Mouse (Mus musculus) adrenal gland, postnatal 36 days (tissue): ENCODE results near the gene Slc25a44. TPM values are rescaled to one million over a fixed set of nuclear protein-coding genes. Genes with fewer than 3 reads are reported as not detected.
"Not testable (repeated sequence)": the region's sequence is repeated elsewhere in the genome, so short reads cannot be mapped to it uniquely, and the experiment has no call there.

Source experiments
- DNase-seq, 2 experiments: peaks; one replicate each; pipeline ENCODE4 v3.0.0; 2021; ENCODE audit warnings: mixed read lengths in 1 of 2
- total RNA-seq, 2 experiments: library from RNA; stranded (reverse); gene quantifications; 2 replicates each; pipeline ENCODE4 v1.2.3; 2021

The Slc25a44 gene
- total RNA-seq, 2 experiments from 2014 or later = 47.2 to 48.1 TPM

DNA sequence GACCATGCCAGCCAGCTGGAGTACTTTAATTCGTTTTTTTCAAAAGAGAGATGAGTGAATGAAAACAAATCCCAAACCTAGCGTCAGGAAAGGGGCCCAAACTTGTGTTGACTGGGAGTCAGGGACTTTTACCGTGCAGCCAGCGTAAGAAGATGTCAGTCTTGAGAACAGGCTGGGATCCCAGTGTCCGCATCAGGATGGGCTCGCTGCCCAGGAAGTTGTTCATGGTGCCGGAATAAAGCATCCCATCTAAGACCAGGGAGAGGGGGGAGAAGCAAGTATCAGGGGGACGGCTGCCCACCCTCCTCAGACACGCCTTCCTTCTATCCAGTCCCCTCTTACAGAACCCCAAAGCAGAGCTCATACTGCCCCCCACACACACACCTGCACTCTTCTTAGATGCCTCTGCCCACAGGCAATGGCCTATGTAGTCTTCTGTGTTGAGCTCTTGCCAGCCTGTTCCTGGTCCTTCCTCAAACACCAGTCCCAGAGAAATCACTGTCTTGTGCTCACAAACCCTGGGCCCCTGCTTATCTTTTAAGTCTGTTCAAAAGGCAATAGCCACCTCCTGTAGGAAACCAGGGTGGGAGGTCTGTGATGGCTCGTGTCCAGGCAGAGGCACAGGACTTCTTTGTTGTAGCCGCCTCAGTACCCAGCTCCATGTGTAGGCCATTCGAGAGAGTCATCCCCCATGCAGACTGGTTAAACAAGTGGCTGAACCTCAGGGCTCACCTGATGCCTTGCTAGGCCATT, 25.6 kb upstream of the Slc25a44 start:
- no peak for DNase-seq

DNA sequence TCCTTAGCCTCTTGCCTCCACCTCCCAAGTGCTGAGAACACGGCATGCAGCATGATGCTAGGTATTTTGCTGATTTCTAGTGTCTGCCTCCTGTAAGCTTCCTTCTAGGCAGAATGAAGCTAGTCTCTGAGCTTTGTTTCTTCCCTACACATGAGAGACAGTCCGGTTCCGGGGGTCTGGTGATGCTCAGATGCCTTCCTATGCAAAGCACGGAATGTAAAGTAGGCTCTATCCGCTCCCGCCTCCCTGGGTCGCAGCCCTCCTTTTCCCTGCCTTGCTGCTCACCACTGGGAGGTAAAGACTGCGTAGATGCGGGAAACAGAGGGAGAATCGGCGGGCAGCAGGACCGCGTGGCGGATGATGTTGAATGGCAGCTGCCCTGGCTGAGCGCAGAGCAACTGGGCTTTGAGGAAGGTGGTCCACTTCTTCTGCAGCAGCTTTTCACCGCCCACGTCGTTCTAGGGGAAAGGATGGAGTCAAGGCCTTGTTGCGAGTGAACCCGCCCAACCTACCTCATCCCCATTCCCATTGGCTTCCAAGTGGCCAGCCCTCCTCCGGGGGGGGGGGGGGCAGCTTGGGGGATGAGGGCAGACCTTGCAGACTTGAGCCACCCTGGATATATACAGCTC, 24.6 kb upstream of the Slc25a44 start:
- peak; percentile 67 to 69 for DNase-seq

DNA sequence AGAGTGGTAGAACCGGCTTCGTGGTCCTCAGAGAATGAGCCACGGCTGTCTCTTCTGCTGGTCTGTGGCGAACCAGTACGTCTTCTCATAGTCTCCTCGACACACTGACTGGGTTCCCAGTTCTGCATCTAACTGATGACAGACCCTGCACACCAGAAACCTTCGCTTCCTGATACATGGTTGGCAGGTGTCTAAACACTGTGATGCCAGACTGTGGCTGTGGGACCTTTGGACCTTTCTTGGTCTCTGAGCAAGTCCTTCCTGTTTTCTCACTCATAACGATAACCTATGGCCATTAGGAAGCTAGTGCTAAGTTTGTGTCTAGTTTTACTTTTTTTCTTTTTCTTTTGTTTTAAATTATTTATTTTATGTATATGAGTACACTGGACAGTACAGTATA, 23.5 kb upstream of the Slc25a44 start:
- DNase-seq = no peak

DNA sequence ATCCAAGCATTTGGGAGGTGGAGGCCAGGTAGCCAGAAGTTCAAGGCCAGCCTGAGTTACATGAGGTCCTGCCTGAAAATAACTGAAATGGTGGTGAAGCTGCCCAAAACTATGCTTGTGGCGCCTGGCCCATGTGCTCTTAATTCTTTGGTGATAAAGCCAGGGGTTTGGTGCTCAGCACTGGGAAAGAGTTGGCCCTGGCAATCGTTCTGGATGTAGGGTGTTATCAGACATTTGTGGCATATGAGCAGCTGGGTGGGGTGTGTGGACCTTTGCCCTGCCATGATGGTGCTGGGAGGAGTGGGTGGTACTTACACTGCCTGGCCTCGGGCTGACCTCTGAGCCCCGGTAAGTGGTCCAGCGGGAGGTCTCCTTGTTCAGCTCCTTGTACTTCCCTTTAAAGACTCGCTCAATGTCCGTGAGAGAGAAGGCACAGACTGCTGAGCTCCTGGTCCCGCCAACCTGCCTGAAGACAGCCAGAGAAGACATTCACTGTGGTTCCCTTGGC, 22.8 kb upstream of the Slc25a44 start:
- DNase-seq = no peak

DNA sequence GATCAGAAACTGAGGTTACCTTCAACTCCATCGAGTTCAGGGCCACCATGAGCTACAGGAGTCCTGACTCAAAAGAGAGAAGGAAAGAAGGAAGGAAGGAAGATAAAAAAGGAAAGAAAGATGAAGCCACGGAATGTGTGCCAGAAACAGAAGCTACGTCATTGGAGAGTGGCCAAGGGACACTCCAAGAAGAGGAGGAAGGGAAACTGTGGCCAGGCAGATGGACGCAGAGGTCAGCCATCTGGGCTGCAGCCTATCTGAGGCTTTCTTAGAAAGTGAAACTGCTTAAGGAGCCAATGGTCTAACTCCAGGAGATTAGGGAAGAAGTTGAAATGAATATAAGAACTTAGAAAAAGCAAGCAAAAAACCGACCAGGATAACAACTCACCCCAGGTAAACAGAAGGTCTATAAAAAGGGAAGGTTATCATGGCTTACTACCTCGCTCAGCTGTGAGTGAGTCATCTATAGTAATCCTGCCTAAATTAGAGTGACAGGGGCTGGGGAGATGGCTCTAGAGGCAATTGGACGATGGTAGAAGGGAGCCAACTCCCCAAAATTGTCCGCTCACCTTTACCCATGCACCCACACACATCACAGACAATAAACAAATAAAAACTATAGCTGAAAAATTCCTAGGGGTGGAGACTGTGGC, 21.7 kb upstream of the Slc25a44 start:
- DNase-seq = no peak

DNA sequence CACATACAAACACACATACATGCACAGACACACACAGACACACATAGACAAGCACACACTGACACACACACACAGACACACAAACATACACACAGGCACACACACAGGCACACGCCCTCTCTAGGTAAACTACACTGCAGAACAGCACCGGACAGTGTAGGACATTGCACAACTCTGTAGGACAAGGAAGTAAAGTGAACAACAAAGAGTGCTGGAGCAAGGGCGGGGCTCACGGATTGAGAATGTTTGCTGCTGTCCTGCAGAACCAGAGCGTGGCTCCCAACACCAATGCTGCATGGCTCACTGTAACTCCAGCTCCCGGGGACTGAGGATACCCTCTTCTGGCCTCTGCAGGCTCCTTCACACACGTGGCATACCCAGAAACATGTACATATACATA, 17.9 kb upstream of the Slc25a44 start:
- DNase-seq = no peak

DNA sequence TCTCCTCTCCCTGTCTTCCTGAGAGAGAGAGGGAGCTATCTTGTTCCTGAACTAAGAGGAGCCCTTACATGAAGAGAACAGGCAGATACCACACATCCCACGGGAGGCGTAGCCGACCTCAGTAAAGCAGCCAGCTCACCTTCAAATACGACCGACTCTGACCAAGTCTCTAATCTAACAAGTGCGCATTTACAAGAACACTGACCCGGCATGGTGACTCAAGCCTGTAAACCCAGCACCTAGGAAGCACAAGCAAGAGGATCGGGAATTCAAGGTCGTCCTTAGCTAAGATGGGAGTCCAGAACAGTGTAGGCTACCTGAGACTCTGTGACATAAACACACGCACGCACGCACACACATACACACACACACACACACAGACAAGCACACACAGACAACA, 17.5 kb upstream of the Slc25a44 start:
- no peak for DNase-seq

DNA sequence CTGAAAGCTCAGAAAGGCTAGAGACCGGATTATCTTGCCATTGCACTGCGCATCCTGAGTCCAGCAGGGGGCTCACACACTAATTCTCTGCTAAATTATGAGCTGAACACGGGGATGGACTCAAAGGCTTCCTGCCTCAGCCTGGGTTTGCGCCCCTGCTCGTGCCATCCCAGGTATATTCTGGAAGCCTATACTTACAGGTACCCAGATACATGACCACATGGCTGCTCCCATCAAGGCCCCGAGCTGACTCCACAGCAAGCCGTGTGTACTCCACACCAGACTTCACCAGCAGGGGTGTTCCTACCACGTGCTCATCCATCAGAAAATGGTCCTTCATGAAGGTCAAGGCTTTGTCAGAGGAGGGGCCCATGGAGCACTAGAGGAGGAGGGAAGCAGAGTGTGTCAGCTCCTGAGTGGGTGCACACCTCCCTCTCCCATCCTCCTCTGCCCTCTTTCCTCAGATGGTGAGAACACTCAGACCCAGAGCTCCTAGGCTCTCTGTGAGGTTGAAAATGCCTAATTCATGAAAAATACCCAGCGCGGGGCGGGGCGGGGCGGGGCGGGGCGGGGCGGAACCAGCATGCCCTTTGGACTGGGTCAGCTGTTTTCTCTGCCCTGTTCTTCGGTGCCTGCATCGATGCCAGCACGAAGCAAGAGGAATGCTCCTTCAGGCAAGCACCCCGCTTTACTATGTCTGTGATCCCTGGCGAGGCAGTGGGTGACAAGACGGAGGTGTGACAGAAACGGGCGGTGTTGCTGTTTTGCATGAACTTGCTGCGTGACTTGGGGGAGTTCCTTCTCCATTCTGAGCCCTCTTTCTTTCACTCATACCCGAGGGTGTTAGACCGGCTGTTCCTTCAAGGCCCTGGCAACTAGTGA, 15.8 kb upstream of the Slc25a44 start:
- peak; percentile 60 to 63 for DNase-seq

DNA sequence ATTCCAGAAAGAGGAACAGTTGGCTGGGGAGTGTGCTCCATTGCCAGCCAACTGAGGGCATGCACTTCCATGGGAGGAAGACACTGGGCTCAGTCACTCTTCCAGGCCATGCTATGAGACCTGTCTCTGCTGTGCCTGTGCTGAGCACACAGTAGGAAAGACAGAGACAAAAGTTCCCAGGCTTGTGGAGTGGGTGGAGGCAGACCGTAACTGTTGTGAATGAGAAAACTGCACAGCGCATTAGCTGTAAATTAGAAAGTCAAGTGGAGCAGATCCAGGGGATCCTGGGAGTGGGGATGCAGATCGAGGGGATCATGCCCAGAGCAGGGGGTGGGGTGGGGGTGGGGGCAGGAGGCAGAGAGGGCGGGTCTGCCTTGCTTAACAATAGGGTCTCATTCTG, 14.6 kb upstream of the Slc25a44 start:
- DNase-seq = no peak

DNA sequence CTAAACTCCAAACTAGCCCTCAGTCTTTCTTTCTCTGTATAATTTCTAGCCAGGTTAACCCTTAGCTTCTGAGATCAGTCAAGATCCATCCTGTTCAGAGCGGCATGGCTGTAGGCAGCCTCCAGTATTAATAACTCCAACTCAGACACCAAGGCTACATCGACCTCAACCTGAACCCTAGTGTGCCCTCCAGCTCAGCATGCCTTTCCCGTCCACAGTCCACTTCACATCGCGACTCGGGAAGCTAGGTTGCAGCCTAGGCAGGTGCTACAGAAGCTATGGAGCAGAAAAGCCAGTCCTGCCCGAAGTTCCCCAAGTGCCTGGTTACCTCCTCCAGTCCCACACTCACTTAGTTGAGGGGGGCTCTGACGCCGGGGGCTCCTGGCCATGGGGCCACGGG, 12.5 kb upstream of the Slc25a44 start:
- DNase-seq = no peak

DNA sequence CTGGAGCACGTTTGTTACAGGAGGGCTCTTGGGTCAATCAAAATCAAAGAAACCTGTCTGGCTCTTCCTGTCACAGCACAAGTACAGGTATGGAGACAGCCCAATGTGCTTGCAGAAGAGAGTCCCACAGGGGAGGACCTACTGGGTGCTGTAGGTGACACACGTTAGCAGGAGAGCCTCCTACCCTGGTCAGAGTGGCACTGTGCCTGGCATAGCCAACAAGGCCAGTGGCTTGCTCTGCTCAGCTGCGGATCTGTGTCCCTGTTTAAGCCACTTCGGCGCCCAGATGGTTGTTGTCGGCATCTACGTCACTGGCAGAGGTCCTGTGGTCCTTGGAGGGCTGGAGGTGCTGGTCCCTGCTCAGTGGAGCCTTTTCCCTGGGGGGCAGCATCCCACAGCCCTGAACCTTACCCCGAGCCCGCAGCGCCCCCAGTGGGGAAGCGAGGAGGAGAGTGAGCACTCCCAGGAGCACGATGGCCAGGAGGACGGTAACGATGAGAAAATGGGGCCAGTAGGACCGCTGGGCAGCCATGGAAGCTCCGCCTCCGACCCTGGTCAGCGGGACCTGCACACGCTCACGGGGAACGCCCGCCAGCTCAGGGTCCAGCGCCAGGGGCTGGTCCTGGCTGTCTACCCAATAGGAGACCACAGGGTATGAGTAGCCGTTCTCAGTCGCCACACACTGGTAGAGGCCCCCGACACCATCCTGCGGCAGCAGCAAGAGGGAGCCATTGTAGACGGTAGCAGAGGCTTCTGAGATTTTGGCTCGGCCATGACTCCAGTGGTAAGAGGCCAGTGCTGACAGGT, 11.7 kb upstream of the Slc25a44 start:
- peak; percentile 81 to 86 for DNase-seq

DNA sequence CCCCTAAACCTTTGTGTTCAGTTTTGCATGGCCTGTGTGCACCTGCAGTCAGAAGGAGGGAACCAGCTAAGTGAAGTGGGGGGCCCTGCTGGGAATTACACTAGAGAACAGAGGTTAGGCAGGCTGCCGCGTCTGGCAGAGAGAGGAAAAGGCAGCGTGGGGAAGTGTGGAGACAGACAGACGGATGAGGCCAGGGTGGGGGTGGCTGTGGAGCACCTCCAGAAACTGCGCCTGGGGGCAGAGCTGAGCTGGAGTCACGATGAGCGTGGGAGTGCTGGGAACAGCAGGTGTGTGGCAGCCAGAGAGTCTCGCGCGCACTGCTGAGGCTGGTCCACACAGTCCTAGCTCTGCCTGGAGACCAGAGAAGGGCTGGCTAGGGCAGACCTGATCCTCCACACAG, 10.6 kb upstream of the Slc25a44 start:
- no peak for DNase-seq

DNA sequence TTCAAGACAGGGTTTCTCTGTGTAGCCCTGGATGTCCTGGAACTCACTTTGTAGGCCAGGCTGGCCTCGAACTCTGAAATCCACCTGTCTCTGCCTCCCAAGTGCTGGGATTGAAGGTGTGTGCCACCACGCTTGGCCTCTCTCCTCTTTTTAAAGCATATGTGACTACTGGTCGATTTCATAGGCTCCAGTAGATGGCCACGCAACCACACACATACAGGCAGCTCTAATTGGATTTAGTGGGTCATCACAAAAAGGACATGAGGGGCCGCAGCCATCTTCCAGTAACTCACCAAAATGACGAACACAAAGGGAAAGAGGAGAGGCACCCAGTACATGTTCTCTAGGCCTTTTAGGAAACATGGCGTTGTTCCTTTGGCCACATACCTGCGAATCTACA, 3.7 kb upstream of the Slc25a44 start:
- not testable (repeated sequence) for DNase-seq

DNA sequence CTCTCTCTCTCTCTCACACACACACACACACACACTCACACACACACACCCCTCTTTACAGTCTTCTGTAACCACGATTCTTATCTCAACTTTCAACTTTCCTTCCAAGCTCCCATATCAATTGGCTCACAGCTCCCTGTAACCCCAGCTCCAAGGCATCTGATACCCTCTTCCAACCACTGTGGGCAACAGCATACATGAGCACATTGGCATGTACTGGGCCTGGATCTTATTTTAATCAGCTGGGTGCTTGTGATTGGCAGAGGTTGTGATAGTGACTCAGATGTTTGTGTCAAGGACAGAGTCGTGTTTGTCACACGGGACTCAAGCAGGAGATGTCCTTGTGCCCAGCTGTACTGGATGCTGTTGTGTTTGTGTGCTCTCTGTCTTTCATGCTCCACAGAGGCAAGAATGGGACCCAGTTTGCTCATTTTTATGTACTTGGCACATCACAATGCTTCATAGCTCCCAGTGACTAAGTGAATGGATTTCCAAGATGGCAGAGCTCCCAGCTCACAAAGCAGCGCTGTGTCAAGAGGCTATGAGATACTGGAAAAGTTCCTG, 2.5 kb upstream of the Slc25a44 start:
- DNase-seq = no peak

DNA sequence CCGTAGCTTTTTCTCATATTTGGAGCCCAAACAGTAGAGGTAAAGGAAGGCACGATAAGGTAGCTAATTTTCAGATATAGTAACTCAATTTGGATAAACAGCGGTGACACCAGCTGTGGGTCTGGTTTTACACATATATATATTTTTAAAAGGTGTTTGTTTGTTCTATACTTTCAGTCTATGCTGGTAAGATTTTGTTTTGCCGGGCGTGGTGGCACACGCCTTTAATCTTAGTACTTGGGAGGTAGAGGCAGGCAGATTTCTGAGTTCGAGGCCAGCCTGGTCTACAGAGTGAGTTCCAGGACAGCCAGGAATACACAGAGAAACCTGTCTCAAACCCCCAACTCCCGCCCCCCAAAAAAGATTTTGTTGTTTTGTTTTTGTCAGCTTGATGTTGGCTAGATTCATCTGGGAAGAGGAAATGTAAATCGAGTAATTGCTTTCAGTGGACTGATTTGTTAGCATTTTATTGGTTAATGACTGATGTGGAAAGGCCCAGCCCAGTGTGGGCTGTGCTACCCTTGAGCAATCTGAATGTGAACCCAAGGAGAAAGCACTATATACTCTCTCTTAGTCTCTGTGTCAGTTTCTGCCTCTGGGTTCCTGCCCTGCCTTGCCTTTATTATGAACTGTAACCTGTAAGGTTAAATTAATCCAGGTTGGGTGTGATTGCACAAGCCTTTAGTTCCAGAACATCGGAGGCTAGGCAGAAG, 925 bp upstream of the Slc25a44 start:
- DNase-seq = no peak

DNA sequence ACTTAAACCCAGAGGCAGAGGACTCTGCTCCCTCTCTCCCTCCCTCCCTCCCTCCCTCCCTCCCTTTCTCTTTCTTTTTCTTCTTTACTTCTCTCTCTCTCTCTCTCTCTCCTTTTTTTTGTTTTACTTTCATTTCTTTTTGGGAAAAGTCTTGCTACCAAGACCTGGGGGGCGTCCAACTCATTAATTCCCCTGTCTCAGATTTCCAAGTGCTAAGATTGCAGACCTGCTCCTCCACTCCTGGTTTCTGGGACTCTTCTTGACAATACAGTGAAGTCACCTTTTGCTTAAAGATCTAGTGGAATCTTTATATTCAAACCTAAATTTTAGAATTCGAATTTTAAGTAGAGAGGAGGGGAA, 371 bp upstream of the Slc25a44 start:
- DNase-seq = no peak

DNA sequence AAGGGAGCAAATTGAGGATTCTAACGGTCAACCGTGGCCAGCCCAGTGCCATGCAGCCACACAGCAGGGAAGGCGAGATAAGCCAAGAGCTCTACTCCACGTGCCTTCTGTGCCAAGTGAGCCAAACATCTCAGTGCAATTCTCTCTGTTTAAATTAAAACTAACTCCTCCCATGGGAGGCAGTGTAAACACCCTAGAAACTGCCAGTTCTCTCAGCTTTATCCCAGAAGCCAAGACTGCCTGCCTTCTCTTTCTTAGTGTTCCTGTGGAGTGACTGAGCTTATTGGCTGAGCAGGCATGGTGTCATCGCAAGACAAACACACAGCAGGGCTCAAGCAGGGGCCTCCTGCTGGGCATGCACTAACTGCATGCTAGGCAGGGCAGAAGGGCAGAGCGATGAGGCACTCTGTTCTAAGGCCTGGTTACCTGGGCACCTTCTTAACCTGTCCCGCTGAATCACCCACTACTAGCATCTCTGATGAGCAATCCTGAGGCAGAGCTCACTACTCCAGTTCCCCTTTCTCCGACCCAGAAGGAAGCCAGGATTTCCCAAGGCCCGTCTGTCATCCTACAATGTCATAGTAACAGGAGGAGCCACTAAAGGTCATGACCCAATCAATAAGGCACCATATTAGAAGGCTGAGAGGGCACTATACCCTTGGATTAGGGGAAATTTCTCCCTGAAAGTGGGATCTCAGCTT, 2.8 kb downstream of the Slc25a44 start:
- no peak for DNase-seq

DNA sequence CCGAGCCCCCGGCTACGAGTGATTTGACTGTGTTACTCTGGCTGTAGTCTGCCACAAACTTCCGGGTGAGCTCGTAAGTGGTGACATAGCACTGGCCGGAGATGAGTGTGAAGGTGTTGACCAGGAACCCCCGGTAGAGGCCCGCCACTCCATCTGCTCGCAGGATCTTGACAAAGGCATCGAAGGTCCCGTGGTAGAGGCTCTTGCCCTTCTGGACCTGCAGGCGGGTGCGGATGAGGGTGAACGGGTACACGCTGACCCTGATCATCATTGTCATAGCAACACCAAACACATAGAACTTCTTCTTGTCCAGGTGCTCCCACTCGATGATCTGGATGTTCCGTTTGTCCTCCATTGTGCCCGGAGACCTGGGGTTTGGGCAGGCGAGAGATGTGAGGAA, 4.2 kb downstream of the Slc25a44 start:
- no peak for DNase-seq

DNA sequence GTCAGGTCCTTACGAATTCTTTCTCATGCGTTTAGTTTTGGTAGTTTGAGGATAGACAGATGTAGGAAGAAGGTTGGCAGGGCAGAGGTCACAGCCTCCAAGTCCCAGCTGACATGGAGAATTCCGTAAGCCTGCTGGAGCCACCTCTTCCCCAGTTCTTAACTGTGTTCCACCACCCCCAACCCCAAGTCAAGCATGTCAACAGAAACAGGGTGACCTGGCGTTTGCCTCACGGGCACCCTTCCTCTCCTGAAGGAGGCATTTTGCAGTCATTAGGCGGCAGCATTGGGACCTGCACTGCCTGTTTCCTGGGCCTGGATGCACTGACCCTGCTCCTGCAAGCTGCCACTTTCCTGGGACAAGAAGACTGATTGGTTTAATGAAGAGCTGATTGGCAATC, 6.9 kb downstream of the Slc25a44 start:
- peak in 1 of 2 experiments; percentile 42 for DNase-seq

DNA sequence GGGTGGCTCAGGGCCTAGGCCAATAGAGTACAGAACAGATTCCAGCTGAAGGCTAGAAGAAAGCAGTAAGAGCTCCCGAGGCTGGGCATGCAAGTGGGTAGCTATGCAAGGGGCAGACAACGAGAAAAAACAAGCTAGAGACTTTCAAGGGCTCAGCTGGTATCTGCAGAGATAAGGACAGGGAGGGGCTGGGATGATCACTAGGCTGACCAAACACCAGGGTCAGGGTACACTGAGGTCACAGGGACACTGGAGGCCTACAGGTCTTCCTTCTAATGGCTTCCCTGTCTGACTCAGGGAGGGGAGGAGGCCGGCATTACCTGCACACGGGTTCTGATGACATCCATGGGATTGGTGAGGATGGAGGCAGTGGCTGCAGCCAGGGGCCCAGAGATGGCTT, 9.3 kb downstream of the Slc25a44 start:
- DNase-seq = no peak
